Mouse (Mus musculus): ENCODE data around the gene Tmem238. TPM values are rescaled to one million over a fixed set of nuclear protein-coding genes. Genes with fewer than 3 reads are reported as not detected.
"Not testable (repeated sequence)": the region's sequence is repeated elsewhere in the genome, so short reads cannot be mapped to it uniquely, and the experiment has no call there.

Gene Tmem238
- polyA plus RNA-seq (2015; fragmentation: Nextera tagmentation; extraction: Ambion mirVana), result 8.4 and 8.9 TPM in 2 replicates

DNA sequence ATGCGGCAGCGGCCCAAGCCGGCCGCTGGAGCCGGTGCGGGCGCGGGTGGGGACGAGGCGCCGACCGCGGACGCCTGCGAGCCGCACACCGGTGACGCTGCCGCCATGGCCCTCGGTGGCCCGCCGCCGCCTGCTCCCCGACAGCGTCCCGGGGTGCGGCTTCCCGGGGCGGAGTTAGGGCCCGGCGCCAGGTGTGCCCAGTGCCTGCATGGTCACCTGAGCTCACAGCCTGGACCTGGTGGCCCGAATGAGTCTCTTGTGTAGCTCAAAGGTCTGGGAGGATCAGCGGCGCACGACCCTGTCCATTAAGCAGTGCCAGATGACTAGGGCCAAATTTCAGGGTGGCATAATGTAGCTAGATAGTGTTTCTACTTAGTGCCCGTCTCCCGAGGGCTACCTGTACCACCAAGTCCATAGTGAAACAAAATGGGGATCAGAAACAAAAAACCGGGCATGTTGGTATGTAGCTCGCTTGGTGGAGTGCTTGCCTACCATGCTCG, at the start of gene Tmem238:
Gene Tmem238 (minus strand): TSS at position 221 of the 500 bp plus-strand sequence.
- peak within 1 kb of the TSS; percentile 99 for H3K4me2 ChIP-seq (ENCODE audit: low read depth, low read length)
- 6% methylated on average over 40 of the region's 40 CpGs for WGBS (ENCODE audit: insufficient replicate concordance)
- H3K27me3 ChIP-seq (ENCODE audit: control insufficient read depth, insufficient read depth, low read depth, low read length), result no peaks in the 10 kb centered on the region
- no peaks in the 10 kb centered on the region for H3K9me3 ChIP-seq (replicated peaks; ENCODE audit: control insufficient read depth, low read length)
- H3K9ac ChIP-seq (ENCODE audit: low read depth, low read length), result peak within 1 kb of the TSS; percentile 81
- peak within 1 kb of the TSS; percentile 79 for H3K27ac ChIP-seq (ENCODE audit: low read length)
- H3K36me3 ChIP-seq (ENCODE audit: control insufficient read depth, insufficient read depth), result peaks cover 2% of the 10 kb centered on the region
- H3K4me3 ChIP-seq (ENCODE audit: low read depth, low read length), result peak within 1 kb of the TSS; percentile 78
- H3K4me1 ChIP-seq (ENCODE audit: control insufficient read depth, low read depth, low read length), result peaks cover 35% of the 10 kb centered on the region
- peak; percentile 42 for ATAC-seq (ENCODE audit: low read depth)

DNA sequence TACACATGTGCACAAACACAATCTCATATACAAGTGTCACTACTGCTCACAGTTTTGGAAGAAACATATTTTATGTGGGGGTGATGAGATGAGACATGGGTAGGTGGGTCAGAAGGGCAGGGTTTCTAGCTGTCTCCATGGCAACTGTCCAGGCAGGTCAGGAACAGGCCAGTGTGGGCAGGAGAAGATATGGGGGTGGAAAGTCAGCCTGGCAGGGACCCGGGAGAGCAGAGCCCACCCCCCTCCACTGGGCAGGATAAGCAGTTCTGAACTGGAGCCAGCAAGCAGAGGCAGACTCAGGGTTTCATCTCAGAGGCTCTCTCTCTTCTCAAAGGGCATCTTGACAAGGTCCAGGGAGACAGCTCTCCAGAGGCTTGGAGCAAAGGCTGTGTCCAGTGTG, 48.2 kb upstream of the Tmem238 start:
- no peaks in the 10 kb centered on the region; the same call in 1 of the 2 replicates for H3K4me1 ChIP-seq (ENCODE audit: control insufficient read depth, low read depth, low read length)
- H3K9ac ChIP-seq (ENCODE audit: low read depth, low read length), result no peak overlapping the region
- no peak overlapping the region for H3K27ac ChIP-seq (ENCODE audit: low read length)
- 11% methylated on average over 1 of the region's 1 CpGs for WGBS (ENCODE audit: insufficient replicate concordance)
- no peaks in the 10 kb centered on the region for H3K9me3 ChIP-seq (replicated peaks; ENCODE audit: control insufficient read depth, low read length)
- H3K4me3 ChIP-seq (ENCODE audit: low read depth, low read length), result no peak overlapping the region
- H3K36me3 ChIP-seq (ENCODE audit: control insufficient read depth, insufficient read depth), result no peaks in the 10 kb centered on the region
- ATAC-seq (ENCODE audit: low read depth), result no peak
- H3K4me2 ChIP-seq (ENCODE audit: low read depth, low read length), result no peak overlapping the region
- H3K27me3 ChIP-seq (ENCODE audit: control insufficient read depth, insufficient read depth, low read depth, low read length), result peaks cover 68% of the 10 kb centered on the region

DNA sequence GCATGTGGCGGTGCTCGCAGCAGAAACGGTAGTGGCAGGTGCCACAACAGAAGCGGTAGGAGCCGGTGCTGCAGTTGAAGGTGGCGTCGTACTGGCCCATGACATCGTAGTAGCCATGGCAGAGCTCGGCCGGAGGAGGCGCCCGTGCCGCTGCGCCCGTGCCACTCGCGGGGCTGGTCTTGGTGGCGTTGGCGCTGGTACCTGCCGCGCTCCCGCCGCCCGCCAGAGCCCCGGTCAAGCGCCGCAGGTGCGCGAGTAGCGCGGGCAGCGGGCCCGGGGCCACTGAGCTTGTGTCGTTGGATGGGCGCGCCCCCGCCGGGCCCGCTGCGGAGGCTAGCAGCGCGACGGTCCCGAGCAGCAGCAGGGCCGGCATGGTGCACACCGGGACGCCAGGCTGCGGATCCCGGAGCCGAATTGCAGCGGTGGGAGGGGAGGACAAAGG, 46.9 kb upstream of the Tmem238 start:
- no peak overlapping the region for H3K27ac ChIP-seq (ENCODE audit: low read length)
- ATAC-seq (ENCODE audit: low read depth), result 0 out of 2 replicates have a peak, but pooled peaks have one; percentile 39
- H3K9me3 ChIP-seq (replicated peaks; ENCODE audit: control insufficient read depth, low read length), result no peaks in the 10 kb centered on the region
- H3K4me3 ChIP-seq (ENCODE audit: low read depth, low read length), result peak overlapping the region; percentile 37
- H3K36me3 ChIP-seq (ENCODE audit: control insufficient read depth, insufficient read depth), result no peaks in the 10 kb centered on the region
- H3K4me1 ChIP-seq (ENCODE audit: control insufficient read depth, low read depth, low read length), result no peaks in the 10 kb centered on the region; the same call in 1 of the 2 replicates
- peaks cover 63% of the 10 kb centered on the region for H3K27me3 ChIP-seq (ENCODE audit: control insufficient read depth, insufficient read depth, low read depth, low read length)
- WGBS (ENCODE audit: insufficient replicate concordance), result under 1% methylated on average over 51 of the region's 51 CpGs
- H3K9ac ChIP-seq (ENCODE audit: low read depth, low read length), result no peak overlapping the region
- H3K4me2 ChIP-seq (ENCODE audit: low read depth, low read length), result peak overlapping the region; percentile 56

DNA sequence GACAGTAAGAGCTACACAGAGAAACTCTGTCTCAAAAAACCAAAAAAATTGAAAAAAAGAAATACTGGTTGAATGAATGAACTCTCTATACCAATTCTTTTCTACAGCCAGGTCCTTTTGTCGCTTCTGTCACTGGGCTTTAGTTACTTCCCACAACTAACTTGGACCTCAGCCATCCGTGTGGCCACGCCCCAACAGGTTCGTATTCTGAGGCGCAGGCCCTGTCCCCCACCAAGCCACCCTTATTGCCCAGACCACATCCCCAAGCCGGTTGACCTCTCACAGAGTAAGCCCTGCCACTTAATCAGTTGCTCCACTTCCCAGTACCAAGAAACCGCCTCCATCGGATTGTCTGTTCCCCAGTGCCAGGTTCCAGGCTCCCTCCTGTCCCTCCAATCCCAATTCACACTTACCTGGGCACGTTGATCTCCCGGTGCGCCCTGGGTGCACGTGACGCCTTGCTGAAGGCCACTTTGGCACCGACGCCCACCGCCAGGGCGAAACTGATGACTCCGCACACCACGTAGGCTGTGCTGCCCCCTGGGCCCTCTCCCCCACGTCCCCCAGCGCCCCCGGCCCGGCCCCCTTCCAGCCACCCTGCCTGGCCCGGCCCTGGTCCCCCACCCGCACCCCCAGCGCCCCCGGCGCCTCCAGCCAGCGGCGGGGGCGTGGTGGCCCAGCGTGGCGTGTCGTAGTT, 46.3 kb upstream of the Tmem238 start:
- Histone ChIP-seq H3K4me3 (ENCODE audit: low read depth, low read length) (peak overlapping the region; percentile 37), H3K27ac (ENCODE audit: low read length) (no peak overlapping the region), H3K36me3 (ENCODE audit: control insufficient read depth, insufficient read depth) (no peaks in the 10 kb centered on the region), H3K9me3 (replicated peaks; ENCODE audit: control insufficient read depth, low read length) (no peaks in the 10 kb centered on the region), H3K27me3 (ENCODE audit: control insufficient read depth, insufficient read depth, low read depth, low read length) (peaks cover 62% of the 10 kb centered on the region), H3K9ac (ENCODE audit: low read depth, low read length) (no peak overlapping the region), H3K4me1 (ENCODE audit: control insufficient read depth, low read depth, low read length) (no peaks in the 10 kb centered on the region; the same call in 1 of the 2 replicates), H3K4me2 (ENCODE audit: low read depth, low read length) (peak overlapping the region; percentile 56)
- ATAC-seq (ENCODE audit: low read depth), result no peak
- WGBS (ENCODE audit: insufficient replicate concordance), result 3% methylated on average over 31 of the region's 34 CpGs

DNA sequence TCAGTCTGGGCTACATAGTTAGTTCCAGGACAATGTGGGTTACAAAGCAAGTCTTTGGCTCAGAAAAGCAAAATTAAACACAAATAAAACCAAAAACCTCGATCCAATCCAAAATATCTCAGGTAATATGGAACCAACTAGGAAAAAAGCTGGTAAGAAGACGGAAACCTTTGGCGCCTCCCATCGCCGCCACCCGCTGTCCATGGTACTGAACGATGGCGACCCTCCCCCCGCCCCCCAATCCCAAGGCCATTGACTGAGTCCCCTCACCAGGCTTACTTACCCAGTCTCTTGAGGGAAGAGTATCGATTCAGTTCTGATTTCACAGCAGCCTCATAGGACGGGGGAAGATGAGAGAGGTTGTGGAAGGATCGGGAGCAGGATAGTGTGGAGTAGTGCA, 41.0 kb upstream of the Tmem238 start:
- H3K9ac ChIP-seq (ENCODE audit: low read depth, low read length), result no peak overlapping the region
- H3K36me3 ChIP-seq (ENCODE audit: control insufficient read depth, insufficient read depth), result no peaks in the 10 kb centered on the region
- no peaks in the 10 kb centered on the region for H3K9me3 ChIP-seq (replicated peaks; ENCODE audit: control insufficient read depth, low read length)
- H3K27me3 ChIP-seq (ENCODE audit: control insufficient read depth, insufficient read depth, low read depth, low read length), result peaks cover 33% of the 10 kb centered on the region
- no peak overlapping the region for H3K4me3 ChIP-seq (ENCODE audit: low read depth, low read length)
- no peak for ATAC-seq (ENCODE audit: low read depth)
- H3K4me2 ChIP-seq (ENCODE audit: low read depth, low read length), result no peak overlapping the region
- H3K27ac ChIP-seq (ENCODE audit: low read length), result no peak overlapping the region
- WGBS (ENCODE audit: insufficient replicate concordance), result 6% methylated on average over 12 of the region's 12 CpGs
- H3K4me1 ChIP-seq (ENCODE audit: control insufficient read depth, low read depth, low read length), result no peaks in the 10 kb centered on the region

DNA sequence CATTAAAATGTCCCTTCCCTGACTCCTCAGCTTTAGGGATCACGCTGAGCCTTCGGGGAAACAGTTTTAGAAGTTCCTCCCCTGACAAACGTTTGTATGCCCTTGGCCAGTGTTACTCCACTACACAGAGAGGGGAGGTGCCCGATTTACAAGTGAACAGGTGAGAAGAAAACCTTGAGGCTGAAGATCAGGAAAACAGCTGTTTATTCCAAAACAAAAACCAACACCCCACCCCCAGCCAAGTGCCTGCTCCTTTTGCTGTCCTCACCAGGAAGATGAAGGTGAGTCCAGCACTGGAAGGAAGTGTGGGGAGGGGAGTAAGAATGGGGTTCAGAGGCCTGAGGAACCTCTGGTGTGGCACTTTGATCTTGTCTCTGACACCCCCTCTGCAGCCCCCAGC, 35.9 kb upstream of the Tmem238 start:
- WGBS (ENCODE audit: insufficient replicate concordance), result 30% methylated on average over 4 of the region's 4 CpGs
- Histone ChIP-seq H3K27ac (ENCODE audit: low read length) (no peak overlapping the region), H3K36me3 (ENCODE audit: control insufficient read depth, insufficient read depth) (no peaks in the 10 kb centered on the region), H3K4me1 (ENCODE audit: control insufficient read depth, low read depth, low read length) (no peaks in the 10 kb centered on the region), H3K27me3 (ENCODE audit: control insufficient read depth, insufficient read depth, low read depth, low read length) (peaks cover 6% of the 10 kb centered on the region), H3K9me3 (replicated peaks; ENCODE audit: control insufficient read depth, low read length) (no peaks in the 10 kb centered on the region), H3K4me2 (ENCODE audit: low read depth, low read length) (no peak overlapping the region), H3K4me3 (ENCODE audit: low read depth, low read length) (no peak overlapping the region), H3K9ac (ENCODE audit: low read depth, low read length) (no peak overlapping the region)
- no peak for ATAC-seq (ENCODE audit: low read depth)

DNA sequence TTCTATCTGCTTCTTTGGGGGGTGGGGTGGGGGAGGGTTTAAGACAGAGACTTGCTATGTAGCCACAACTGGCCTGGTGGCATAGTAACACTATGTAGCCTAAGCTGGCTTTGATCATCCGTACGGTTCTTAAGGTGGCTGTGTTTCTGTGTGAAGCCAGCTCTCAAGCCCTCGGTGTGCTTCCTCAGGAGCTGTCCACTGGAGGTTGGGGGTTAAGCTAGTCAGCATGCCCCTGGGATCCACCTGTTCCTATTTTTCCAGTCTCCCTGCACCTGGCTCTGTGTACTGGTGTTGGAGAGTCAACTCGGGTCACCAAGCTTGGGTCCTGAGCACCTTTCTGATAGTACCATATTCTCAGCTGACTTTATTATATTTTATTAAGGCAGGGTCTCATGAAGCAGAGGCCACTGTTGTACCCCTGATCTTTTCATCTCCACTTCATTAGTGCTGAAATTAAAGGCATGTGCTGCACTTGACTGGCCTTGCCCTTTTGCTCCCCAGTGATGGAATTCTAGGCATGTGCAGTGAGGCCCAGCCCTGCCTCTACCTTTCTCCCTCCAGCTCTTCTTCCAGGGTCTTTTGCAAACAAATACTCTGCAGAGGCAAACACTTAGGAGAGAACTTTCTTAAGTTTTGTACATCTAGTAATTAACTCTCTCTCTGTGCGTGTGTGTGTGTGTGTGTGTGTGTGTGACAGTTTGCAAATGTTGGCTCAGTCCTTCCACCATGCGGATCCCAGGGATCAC, 32.9 kb upstream of the Tmem238 start:
- WGBS (ENCODE audit: insufficient replicate concordance), result 64% methylated on average over 6 of the region's 6 CpGs
- H3K9ac ChIP-seq (ENCODE audit: low read depth, low read length), result no peak overlapping the region
- no peaks in the 10 kb centered on the region for H3K27me3 ChIP-seq (ENCODE audit: control insufficient read depth, insufficient read depth, low read depth, low read length)
- H3K36me3 ChIP-seq (ENCODE audit: control insufficient read depth, insufficient read depth), result no peaks in the 10 kb centered on the region
- no peak for ATAC-seq (ENCODE audit: low read depth)
- no peaks in the 10 kb centered on the region for H3K4me1 ChIP-seq (ENCODE audit: control insufficient read depth, low read depth, low read length)
- H3K4me3 ChIP-seq (ENCODE audit: low read depth, low read length), result no peak overlapping the region
- H3K27ac ChIP-seq (ENCODE audit: low read length), result no peak overlapping the region
- H3K9me3 ChIP-seq (replicated peaks; ENCODE audit: control insufficient read depth, low read length), result no peaks in the 10 kb centered on the region
- no peak overlapping the region for H3K4me2 ChIP-seq (ENCODE audit: low read depth, low read length)

DNA sequence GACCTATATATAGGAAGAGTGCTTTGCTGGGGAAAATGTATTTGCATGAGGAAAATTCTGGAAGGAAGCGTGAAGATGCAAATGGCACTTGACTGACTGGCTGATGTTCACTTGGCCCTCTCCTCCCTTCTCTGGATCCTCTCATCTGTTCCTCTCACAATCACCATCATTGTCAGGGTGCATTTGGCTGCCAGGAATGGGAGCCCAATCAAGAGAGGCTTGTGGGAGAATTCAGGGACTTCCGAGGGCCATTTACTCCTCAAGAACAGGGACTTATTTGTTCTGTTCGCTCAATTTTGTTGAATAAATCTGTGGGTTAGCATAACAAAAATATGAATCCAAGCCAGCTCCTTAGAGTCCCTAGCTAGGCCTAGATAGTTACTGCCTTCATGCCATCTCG, 32.2 kb upstream of the Tmem238 start:
- H3K9ac ChIP-seq (ENCODE audit: low read depth, low read length), result no peak overlapping the region
- 62% methylated on average over 4 of the region's 4 CpGs for WGBS (ENCODE audit: insufficient replicate concordance)
- no peaks in the 10 kb centered on the region for H3K9me3 ChIP-seq (replicated peaks; ENCODE audit: control insufficient read depth, low read length)
- H3K36me3 ChIP-seq (ENCODE audit: control insufficient read depth, insufficient read depth), result no peaks in the 10 kb centered on the region
- no peak overlapping the region for H3K4me2 ChIP-seq (ENCODE audit: low read depth, low read length)
- H3K4me3 ChIP-seq (ENCODE audit: low read depth, low read length), result no peak overlapping the region
- H3K4me1 ChIP-seq (ENCODE audit: control insufficient read depth, low read depth, low read length), result no peaks in the 10 kb centered on the region
- no peak for ATAC-seq (ENCODE audit: low read depth)
- no peak overlapping the region for H3K27ac ChIP-seq (ENCODE audit: low read length)
- H3K27me3 ChIP-seq (ENCODE audit: control insufficient read depth, insufficient read depth, low read depth, low read length), result no peaks in the 10 kb centered on the region

DNA sequence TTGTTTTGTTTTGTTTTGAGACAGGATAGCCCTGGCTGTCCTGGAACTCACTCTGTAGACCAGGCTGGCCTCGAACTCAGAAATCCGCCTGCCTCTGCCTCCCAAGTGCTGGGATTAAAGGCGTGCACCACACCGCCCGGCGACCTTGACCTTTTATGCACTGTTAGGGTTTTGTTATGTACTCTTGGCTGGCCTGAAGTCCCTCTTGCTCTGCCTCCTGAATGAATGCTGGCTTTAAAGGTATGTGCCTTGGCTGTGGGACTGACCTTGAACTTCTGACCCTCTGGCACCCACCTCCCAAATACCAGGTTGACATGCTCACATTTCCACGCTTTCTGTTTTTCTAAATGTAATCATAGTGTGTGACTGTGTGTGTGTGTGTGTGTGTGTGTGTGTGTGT, 31.5 kb upstream of the Tmem238 start:
- H3K4me3 ChIP-seq (ENCODE audit: low read depth, low read length); H3K4me2 ChIP-seq (ENCODE audit: low read depth, low read length); H3K36me3 ChIP-seq (ENCODE audit: control insufficient read depth, insufficient read depth); H3K4me1 ChIP-seq (ENCODE audit: control insufficient read depth, low read depth, low read length); H3K27ac ChIP-seq (ENCODE audit: low read length); H3K27me3 ChIP-seq (ENCODE audit: control insufficient read depth, insufficient read depth, low read depth, low read length); ATAC-seq (ENCODE audit: low read depth); H3K9me3 ChIP-seq (replicated peaks; ENCODE audit: control insufficient read depth, low read length); H3K9ac ChIP-seq (ENCODE audit: low read depth, low read length): not testable (repeated sequence)
- WGBS (ENCODE audit: insufficient replicate concordance), result 74% methylated on average over 7 of the region's 7 CpGs

Data from liver, embryonic 16.5 days (tissue).